Comparison of ENCODE assay signal across 28 mouse cellular contexts in the genomic region with DNA sequence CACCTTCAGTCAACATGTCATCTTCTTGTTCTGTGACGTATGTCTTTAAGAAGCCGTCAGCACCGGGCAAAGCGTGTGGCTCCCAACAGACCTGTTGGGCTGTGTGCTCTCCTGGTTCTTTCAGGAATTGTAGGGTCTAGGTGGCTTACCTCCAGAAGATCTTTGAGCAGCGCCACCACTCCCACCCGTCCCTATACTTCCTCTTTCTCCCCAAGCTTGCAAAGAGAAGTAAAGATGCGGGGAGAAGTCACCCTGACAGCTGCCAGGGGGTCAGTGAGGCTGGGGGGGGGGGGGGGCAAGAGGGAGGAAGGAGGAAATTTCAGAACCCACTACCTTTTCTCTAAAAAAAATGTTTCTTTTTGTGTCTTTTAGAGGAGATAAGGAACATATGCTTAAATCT. TPM values are rescaled to one million over a fixed set of nuclear protein-coding genes. Genes with fewer than 3 reads are reported as not detected.
DNase-seq lines count a peak whose midpoint lies in the region; ATAC-seq and TF ChIP-seq lines count a peak whose summit lies in the region.
"Had no signal": no experiment of that assay in that cellular context is flagged by ENCODE, and none has a peak within 500 bp of the region (broad histone marks: within the 10 kb centered on the region; RNA-seq: fewer than 3 reads in every experiment).

No protein-coding gene starts in this region.

- H3K4me1 ChIP-seq in testis, adult 2 months (ENCODE audit: control insufficient read depth, insufficient read depth, low read length): peaks cover 9% of the 10 kb centered on the region
- no peaks in the 10 kb centered on the region for H3K4me1 ChIP-seq in hindbrain, embryonic 12.5 days
- H3K4me1 ChIP-seq: embryonic facial prominence, embryonic 12.5 days; embryonic facial prominence, embryonic 15.5 days; heart, embryonic 10.5 days; heart, embryonic 13.5 days; hindbrain, embryonic 13.5 days; intestine, embryonic 15.5 days had no signal

- DNase-seq in testis, postnatal 10 days (ENCODE audit: low spot score): no peak
- no peak for DNase-seq in cerebellum, adult 8-10 months
- no peak for DNase-seq in urinary bladder, postnatal 36 days (ENCODE audit: low spot score in 2 of 2)
- DNase-seq in lung, postnatal 4 days: no peak
- DNase-seq: adrenal gland, postnatal 10 days; adrenal gland, postnatal 36 days; B cell, adult 2 months; cerebellum, adult 11 months; cerebellum, adult 2 months; cerebellum, postnatal 14 days; forebrain, postnatal 0 days; gastrocnemius, postnatal 25 days; heart, adult 2 months; heart, postnatal 14 days; heart, postnatal 4 days had no signal

- H3K4me2 ChIP-seq in hindbrain, embryonic 12.5 days (replicated peaks): no peak overlapping the region
- H3K4me2 ChIP-seq: embryonic facial prominence, embryonic 12.5 days; embryonic facial prominence, embryonic 15.5 days; heart, embryonic 13.5 days; hindbrain, embryonic 13.5 days; intestine, embryonic 15.5 days had no signal

- H3K79me2 ChIP-seq in macrophage (ENCODE audit: inconsistent target): no peaks in the 10 kb centered on the region

- H3K36me3 ChIP-seq in testis, adult 2 months (ENCODE audit: control insufficient read depth, insufficient read depth, low read length): no peaks in the 10 kb centered on the region
- H3K36me3 ChIP-seq in macrophage (ENCODE audit: inconsistent target): no peaks in the 10 kb centered on the region
- H3K36me3 ChIP-seq in hindbrain, embryonic 12.5 days: no peaks in the 10 kb centered on the region
- H3K36me3 ChIP-seq: embryonic facial prominence, embryonic 12.5 days; embryonic facial prominence, embryonic 15.5 days; heart, embryonic 10.5 days; heart, embryonic 13.5 days; hindbrain, embryonic 13.5 days; intestine, embryonic 15.5 days had no signal

- no peak for TF ChIP-seq CTCF in testis, adult 2 months (IDR thresholded peaks at IDR 0.05; ENCODE audit: control insufficient read depth, insufficient read depth, insufficient replicate concordance, low read depth, low read length)

- 29% methylated on average over 7 of the region's 7 CpGs for whole genome bisulfite sequencing in macrophage (ENCODE audit: missing documents)
- WGBS in hindbrain, embryonic 12.5 days: 96% methylated on average over 7 of the region's 7 CpGs

- no peak overlapping the region for H3K9ac ChIP-seq in hindbrain, embryonic 12.5 days
- H3K9ac ChIP-seq: embryonic facial prominence, embryonic 12.5 days; embryonic facial prominence, embryonic 15.5 days; forebrain, postnatal 0 days; heart, embryonic 13.5 days; hindbrain, embryonic 13.5 days; intestine, embryonic 15.5 days had no signal

- no peak for TF ChIP-seq POLR2A in testis, adult 2 months (IDR thresholded peaks at IDR 0.05; ENCODE audit: control insufficient read depth, low read depth, low read length)

- H3K4me3 ChIP-seq in testis, adult 2 months (ENCODE audit: control insufficient read depth, low read depth, low read length): peak overlapping the region; percentile 76
- no peak overlapping the region for H3K4me3 ChIP-seq in macrophage (ENCODE audit: inconsistent target)
- H3K4me3 ChIP-seq in hindbrain, embryonic 12.5 days: no peak overlapping the region
- H3K4me3 ChIP-seq: embryonic facial prominence, embryonic 12.5 days; embryonic facial prominence, embryonic 15.5 days; heart, adult 2 months; heart, embryonic 10.5 days; heart, embryonic 13.5 days; hindbrain, embryonic 13.5 days; intestine, embryonic 15.5 days had no signal

- no peak overlapping the region for H3K27ac ChIP-seq in testis, adult 2 months (ENCODE audit: control insufficient read depth, insufficient read depth, low read depth, low read length)
- peak overlapping the region; percentile 70 for H3K27ac ChIP-seq in macrophage
- no peak overlapping the region for H3K27ac ChIP-seq in hindbrain, embryonic 12.5 days
- H3K27ac ChIP-seq: embryonic facial prominence, embryonic 12.5 days; embryonic facial prominence, embryonic 15.5 days; heart, adult 2 months; heart, embryonic 10.5 days; heart, embryonic 13.5 days; hindbrain, embryonic 13.5 days; intestine, embryonic 15.5 days had no signal

- H3K9me3 ChIP-seq in hindbrain, embryonic 12.5 days (replicated peaks): no peaks in the 10 kb centered on the region; the same call in 1 of the 2 replicates
- H3K9me3 ChIP-seq: embryonic facial prominence, embryonic 12.5 days; embryonic facial prominence, embryonic 15.5 days; heart, embryonic 10.5 days; intestine, embryonic 15.5 days had no signal

- ATAC-seq in common myeloid progenitor, adult 5-6 weeks (replicated peaks; ENCODE audit: low read depth, poor library complexity, severe bottlenecking): peak; percentile 78
- no peak for ATAC-seq in hindbrain, embryonic 12.5 days (ENCODE audit: low FRiP score)
- ATAC-seq: forebrain, embryonic 14.5 days; forebrain, postnatal 0 days; hindbrain, embryonic 16.5 days; intestine, embryonic 15.5 days; Patski had no signal

- H3K27me3 ChIP-seq in testis, adult 2 months (ENCODE audit: control insufficient read depth, insufficient read depth, low read length): no peaks in the 10 kb centered on the region
- no peaks in the 10 kb centered on the region for H3K27me3 ChIP-seq in hindbrain, embryonic 12.5 days
- H3K27me3 ChIP-seq: embryonic facial prominence, embryonic 12.5 days; embryonic facial prominence, embryonic 15.5 days; heart, embryonic 13.5 days; hindbrain, embryonic 13.5 days; intestine, embryonic 15.5 days; Patski had no signal

RNA-seq across cellular contexts. Expression of gene Plxnc1, which starts 22.2 kb away (rescaled TPM):
- polyA plus RNA-seq in testis, adult 2 months (2012; rRNA removed): 2.9 and 4.0 TPM in 2 replicates
- total RNA-seq in common myeloid progenitor, adult 5-6 weeks (2017): 59.0 and 61.7 TPM in 2 replicates
- total RNA-seq in macrophage (2018; cell fraction: chromatin; rRNA removed): 100 to 1,000 TPM in 19 of 26 experiments, 10 to 100 TPM in 7; 52.3 to 498 (median 189) TPM
- 100 to 1,000 TPM in 13 of 26 experiments, 10 to 100 TPM in 13; 46.6 to 206 (median 101) TPM for total RNA-seq in macrophage (2018; cell fraction: cytosol; rRNA removed)
- total RNA-seq in macrophage (2018; cell fraction: nucleus; rRNA removed): 100 to 1,000 TPM in 22 of 26 experiments, 10 to 100 TPM in 4; 64.0 to 351 (median 144) TPM
- polyA plus RNA-seq in macrophage (2018): 55.1 to 117 TPM (median 105 TPM) in 3 replicates
- polyA plus RNA-seq in hindbrain, embryonic 12.5 days (2016; fragmentation: Nextera tagmentation; extraction: Ambion mirVana): 6.4 and 6.7 TPM in 2 replicates
